Mouse (Mus musculus) hindbrain, embryonic 15.5 days (tissue): ENCODE results near the gene Gm8369. TPM values are rescaled to one million over a fixed set of nuclear protein-coding genes. Genes with fewer than 3 reads are reported as not detected.
"Not testable (repeated sequence)": the region's sequence is repeated elsewhere in the genome, so short reads cannot be mapped to it uniquely, and the experiment has no call there.

Source experiments
- ATAC-seq: fragments of 200-750 bp; cut with Nextera tagmentation; 2 replicates; pipeline ENCODE4 v1.8.0; 2017; ENCODE audit warnings: low read depth, moderate number of reproducible peaks, moderate TSS enrichment; ENCODE audit not compliant: low FRiP score
- H3K27ac ChIP-seq: fragments of 300-500 bp; sonication (generic); replicated peaks from 2 replicates; pipeline ENCODE4 v1.5.1; 2015; ENCODE audit warnings: mild to moderate bottlenecking, inconsistent platforms
- H3K27me3 ChIP-seq: fragments of 300-500 bp; sonication (generic); 2 replicates; pipeline ENCODE4 v1.6.1; 2015; ENCODE audit warnings: control low read depth, inconsistent platforms
- H3K36me3 ChIP-seq: fragments of 300-500 bp; sonication (generic); 2 replicates; pipeline ENCODE4 v1.6.1; 2015; ENCODE audit warnings: control low read depth, inconsistent platforms
- H3K4me1 ChIP-seq: fragments of 300-500 bp; sonication (generic); replicated peaks from 2 replicates; pipeline ENCODE4 v1.6.1; 2015; ENCODE audit warnings: control low read depth, inconsistent platforms
- H3K4me2 ChIP-seq: fragments of 300-500 bp; sonication (generic); 2 replicates; pipeline ENCODE4 v1.6.1; 2015; ENCODE audit warnings: moderate library complexity, mild to moderate bottlenecking, inconsistent platforms
- H3K4me3 ChIP-seq: fragments of 300-500 bp; sonication (generic); 2 replicates; pipeline ENCODE4 v1.5.1; 2015; ENCODE audit warnings: mild to moderate bottlenecking, inconsistent platforms
- H3K9ac ChIP-seq: fragments of 300-500 bp; sonication (generic); 2 replicates; pipeline ENCODE4 v1.6.1; 2015; ENCODE audit warnings: inconsistent platforms
- H3K9me3 ChIP-seq: fragments of 300-500 bp; sonication (generic); 2 replicates; pipeline ENCODE4 v1.6.1; 2016; ENCODE audit warnings: control low read depth, inconsistent platforms
- WGBS: fragments of 180-500 bp; shearing (Covaris S2); methylation state at CpG from one replicate; pipeline ENCODE4 v1.1.7; 2015; 5-methylcytosine and 5-hydroxymethylcytosine counted together
- polyA plus RNA-seq: library from polyadenylated mRNA; unstranded; fragments of >200 nt; fragmentation: Nextera tagmentation; extraction: Ambion mirVana; gene quantifications from 2 replicates; pipeline ENCODE4 v1.2.1, GENCODE M21; 2015

The Gm8369 gene
- polyA plus RNA-seq = 0.31 TPM in 1 of 2 replicates, not detected in the other

DNA sequence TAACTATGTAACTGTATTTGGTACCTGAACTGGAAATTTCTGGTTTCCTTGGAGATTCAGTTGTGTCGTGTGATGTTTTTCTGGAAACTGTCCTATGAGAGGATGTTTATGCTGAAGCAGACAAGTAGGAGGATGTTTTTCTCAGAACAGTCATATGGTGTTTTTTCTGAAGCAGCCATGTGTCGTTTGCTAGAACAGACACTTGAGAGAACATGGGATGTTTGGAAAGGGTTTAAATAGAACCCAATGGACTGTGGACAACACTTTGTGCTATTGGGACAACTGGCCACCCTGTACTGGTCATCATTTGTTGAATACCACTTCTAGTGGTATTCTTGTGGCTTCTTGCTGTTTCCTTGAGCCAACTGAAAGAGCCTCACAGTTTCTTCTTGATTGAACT, at the start of gene Gm8369:
Gene Gm8369, plus strand, starts transcription at position 193 of the 400 bp plus-strand sequence.
- no peaks in the 10 kb centered on the region for H3K4me1 ChIP-seq
- no peaks in the 10 kb centered on the region for H3K36me3 ChIP-seq
- no peak within 1 kb of the TSS for H3K9ac ChIP-seq
- WGBS = 82% methylated on average over 2 of the region's 2 CpGs
- H3K9me3 ChIP-seq = no peaks in the 10 kb centered on the region
- H3K27me3 ChIP-seq = no peaks in the 10 kb centered on the region
- ATAC-seq = no peak
- H3K4me2 ChIP-seq = no peak within 1 kb of the TSS
- no peak within 1 kb of the TSS for H3K27ac ChIP-seq
- no peak within 1 kb of the TSS for H3K4me3 ChIP-seq

DNA sequence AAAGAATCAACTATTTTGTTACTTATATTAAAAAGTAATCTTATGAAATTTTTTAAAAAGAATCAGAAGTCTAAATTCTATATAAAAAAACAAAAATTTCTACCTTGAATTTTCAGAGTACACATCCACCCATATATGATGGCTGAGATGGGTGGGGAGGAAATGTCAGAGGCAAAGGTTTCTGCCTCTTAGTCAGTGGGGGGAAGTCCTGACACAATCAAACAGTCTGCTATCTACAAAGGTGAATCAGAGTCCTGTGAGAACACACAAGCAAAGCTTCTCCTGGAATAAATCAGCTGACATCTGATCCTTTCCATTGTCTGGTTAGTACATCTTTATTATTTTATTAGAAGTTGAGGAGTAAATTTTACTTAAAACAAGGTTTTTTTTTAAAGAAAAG, 42.4 kb upstream of the Gm8369 start, which contains the start of gene Ms4a4b:
Gene Ms4a4b, plus strand, starts transcription at position 216 of the 400 bp plus-strand sequence.
- no peak within 1 kb of the TSS for H3K9ac ChIP-seq
- no peak within 1 kb of the TSS for H3K4me3 ChIP-seq
- ATAC-seq = no peak
- H3K9me3 ChIP-seq = no peaks in the 10 kb centered on the region
- H3K4me2 ChIP-seq = no peak within 1 kb of the TSS
- H3K4me1 ChIP-seq = no peaks in the 10 kb centered on the region
- no peaks in the 10 kb centered on the region for H3K36me3 ChIP-seq
- H3K27me3 ChIP-seq = no peaks in the 10 kb centered on the region
- H3K27ac ChIP-seq = no peak within 1 kb of the TSS

DNA sequence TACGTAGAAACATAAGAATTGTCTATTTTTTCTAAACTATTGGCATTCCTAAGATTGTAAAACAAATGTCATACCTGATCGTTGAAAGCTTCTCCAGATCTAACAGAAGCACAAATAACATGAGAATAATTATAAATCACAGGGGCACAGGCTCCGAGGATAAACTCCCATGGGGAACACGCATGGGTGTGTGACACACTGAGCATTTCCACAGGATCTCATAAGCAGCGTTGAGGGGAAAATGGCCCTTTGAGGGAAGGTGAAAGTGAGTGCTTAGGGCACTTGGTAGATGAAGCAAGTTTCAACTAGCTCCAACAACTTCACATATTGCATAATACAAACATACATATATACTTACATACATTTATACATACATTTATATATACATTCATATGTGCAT, 41.8 kb upstream of the Gm8369 start:
- WGBS = 86% methylated on average over 5 of the region's 5 CpGs
- H3K9ac ChIP-seq = no peak overlapping the region
- no peaks in the 10 kb centered on the region for H3K27me3 ChIP-seq
- H3K27ac ChIP-seq = no peak overlapping the region
- no peak overlapping the region for H3K4me2 ChIP-seq
- no peaks in the 10 kb centered on the region for H3K9me3 ChIP-seq
- no peaks in the 10 kb centered on the region for H3K36me3 ChIP-seq
- no peak for ATAC-seq
- H3K4me1 ChIP-seq = no peaks in the 10 kb centered on the region
- no peak overlapping the region for H3K4me3 ChIP-seq

DNA sequence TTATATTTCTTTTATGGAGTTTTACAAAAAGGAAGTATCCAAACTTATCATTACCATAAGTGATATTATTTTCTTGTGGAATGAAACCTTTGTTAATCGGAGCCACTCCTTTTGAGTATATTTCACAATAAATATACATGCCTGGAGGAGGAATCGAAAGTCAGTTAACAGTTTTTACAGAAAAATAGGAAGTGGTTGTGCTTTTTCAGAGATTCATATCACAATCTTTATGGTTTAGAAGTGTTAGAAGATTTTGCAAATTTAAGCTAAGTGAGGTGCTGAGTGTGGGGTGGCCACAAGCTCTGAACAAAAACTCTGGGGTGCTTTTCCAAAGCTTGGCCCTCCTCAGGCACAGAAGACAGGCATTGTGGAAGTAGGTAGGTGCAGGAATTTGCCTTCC, 38.5 kb upstream of the Gm8369 start:
- no peak for ATAC-seq
- H3K36me3 ChIP-seq = no peaks in the 10 kb centered on the region
- WGBS = 92% methylated on average over 2 of the region's 2 CpGs
- no peak overlapping the region for H3K27ac ChIP-seq
- no peaks in the 10 kb centered on the region for H3K27me3 ChIP-seq
- no peak overlapping the region for H3K4me3 ChIP-seq
- H3K9me3 ChIP-seq = no peaks in the 10 kb centered on the region
- no peak overlapping the region for H3K4me2 ChIP-seq
- H3K9ac ChIP-seq = no peak overlapping the region
- no peaks in the 10 kb centered on the region for H3K4me1 ChIP-seq

DNA sequence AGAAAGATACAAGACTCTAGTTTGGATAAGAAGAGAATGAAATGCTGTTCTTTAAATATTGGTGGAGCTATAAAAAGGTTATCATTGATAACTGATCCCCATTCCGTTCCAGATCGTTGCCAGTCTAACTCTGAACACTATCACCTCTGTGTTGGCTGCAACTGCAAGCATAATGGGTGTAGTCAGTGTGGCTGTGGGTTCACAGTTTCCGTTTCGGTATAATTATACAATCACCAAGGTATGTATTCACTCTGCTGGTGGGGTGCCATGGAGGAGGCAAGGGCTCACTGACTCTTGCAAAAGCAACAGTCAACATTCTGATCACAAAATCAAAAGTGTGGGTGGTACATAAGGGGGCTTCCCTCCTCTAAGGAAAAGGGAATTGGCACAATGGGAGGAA, 26.7 kb upstream of the Gm8369 start:
- not testable (repeated sequence) for H3K4me1 ChIP-seq, H3K36me3 ChIP-seq, H3K27me3 ChIP-seq, H3K4me2 ChIP-seq, ATAC-seq, H3K9me3 ChIP-seq, H3K9ac ChIP-seq, H3K4me3 ChIP-seq, H3K27ac ChIP-seq
- 83% methylated on average over 4 of the region's 4 CpGs for WGBS

DNA sequence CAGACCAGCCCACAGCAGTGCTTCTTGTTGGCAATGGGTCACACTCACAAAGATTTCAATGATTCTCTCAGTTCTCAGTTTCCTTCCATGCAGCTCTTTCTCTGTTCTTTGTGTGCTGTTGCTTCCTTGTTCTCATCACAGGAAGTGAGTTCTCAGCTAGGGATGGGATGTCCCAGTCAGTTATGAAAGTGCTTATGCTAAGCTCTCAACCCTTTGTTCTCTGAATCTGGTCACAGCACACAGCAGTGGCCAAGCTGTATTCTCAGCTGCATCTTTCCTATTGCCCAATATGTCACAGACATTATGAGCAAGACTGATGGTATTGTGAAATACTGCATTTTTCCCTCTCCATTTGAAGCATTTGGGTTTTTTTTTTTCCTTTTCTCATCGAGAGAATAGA, 20.9 kb upstream of the Gm8369 start:
- H3K9me3 ChIP-seq, H3K36me3 ChIP-seq, H3K4me2 ChIP-seq, ATAC-seq, H3K4me3 ChIP-seq, H3K4me1 ChIP-seq, H3K9ac ChIP-seq, H3K27me3 ChIP-seq, H3K27ac ChIP-seq: not testable (repeated sequence)
- 73% methylated on average over 1 of the region's 1 CpGs for WGBS

DNA sequence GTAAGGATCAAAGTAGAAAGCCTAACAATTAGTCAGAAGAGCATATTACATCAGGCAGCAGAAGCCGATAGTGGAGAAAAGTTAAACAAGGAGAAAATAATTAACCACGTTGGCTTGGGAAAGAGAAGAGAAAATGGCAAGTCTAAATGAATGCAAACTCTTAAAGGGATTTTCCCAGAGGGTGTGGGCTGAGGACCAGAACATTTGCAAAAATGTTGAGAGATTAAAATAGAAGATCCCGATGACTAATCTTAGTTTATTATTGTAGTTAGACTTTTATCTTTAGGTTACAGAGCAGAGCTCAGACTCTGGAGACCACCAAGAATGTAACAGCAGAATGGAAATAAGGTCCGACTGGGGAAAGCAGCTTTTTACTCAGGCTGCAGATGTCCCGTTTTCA, 19.3 kb upstream of the Gm8369 start:
- ATAC-seq = no peak
- no peak overlapping the region for H3K4me2 ChIP-seq

DNA sequence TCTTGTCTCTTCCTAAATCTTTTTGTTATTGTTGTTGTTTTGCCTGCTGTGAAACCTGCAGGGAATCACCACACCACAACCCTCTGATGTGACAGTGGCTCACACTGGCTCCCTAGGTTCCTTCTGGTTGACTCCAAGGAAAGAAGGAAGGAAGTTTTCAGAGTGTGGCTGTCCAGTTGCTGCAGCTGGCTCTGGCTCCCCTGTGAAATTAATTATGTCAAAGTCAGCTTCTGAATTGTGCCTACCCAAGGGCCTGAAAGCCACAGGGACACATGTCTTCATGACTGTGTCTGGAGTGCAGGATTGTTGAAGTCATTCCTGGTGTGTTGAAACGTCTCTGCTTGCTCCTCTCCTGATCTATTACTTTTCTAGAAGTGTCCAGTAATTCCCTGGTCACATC, 17.4 kb upstream of the Gm8369 start:
- not testable (repeated sequence) for H3K9ac ChIP-seq, H3K36me3 ChIP-seq, H3K27me3 ChIP-seq, H3K9me3 ChIP-seq, ATAC-seq, H3K27ac ChIP-seq, H3K4me2 ChIP-seq, H3K4me1 ChIP-seq, H3K4me3 ChIP-seq
- 67% methylated on average over 1 of the region's 1 CpGs for WGBS

More for the DNA sequence above, 19.3 kb upstream of the Gm8369 start:
- H3K9me3 ChIP-seq = no peaks in the 10 kb centered on the region
- H3K4me3 ChIP-seq = no peak overlapping the region
- no peak overlapping the region for H3K27ac ChIP-seq
- H3K36me3 ChIP-seq = no peaks in the 10 kb centered on the region
- 79% methylated on average over 5 of the region's 5 CpGs for WGBS
- no peaks in the 10 kb centered on the region for H3K4me1 ChIP-seq
- no peak overlapping the region for H3K9ac ChIP-seq
- H3K27me3 ChIP-seq = no peaks in the 10 kb centered on the region

DNA sequence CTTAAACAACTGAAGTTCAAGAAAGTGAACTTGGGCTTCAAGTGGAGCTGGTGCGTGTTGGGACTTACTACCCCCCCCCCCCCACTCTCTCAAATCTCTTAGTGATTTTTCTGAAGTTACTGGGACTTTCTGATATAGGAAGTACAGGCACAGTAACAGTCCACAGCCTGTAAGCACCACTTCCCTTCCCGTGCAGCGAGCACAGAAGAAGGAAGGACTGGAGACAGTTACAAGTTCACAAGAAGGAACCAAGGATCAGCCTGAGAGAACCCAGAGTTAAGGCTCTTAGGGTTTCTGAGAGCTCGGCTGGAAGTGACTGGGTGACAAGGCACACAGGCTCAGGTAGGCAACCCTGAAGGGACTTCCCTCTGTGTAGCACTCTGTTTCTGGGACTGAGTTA, 16.5 kb upstream of the Gm8369 start, which contains the start of gene Ms4a6c:
Gene Ms4a6c, plus strand, starts transcription at position 152 of the 400 bp plus-strand sequence.
- not testable (repeated sequence) for H3K27me3 ChIP-seq, H3K4me1 ChIP-seq, H3K4me2 ChIP-seq, H3K4me3 ChIP-seq, ATAC-seq, H3K9ac ChIP-seq, H3K36me3 ChIP-seq, H3K9me3 ChIP-seq, H3K27ac ChIP-seq
- WGBS = 89% methylated on average over 4 of the region's 4 CpGs

DNA sequence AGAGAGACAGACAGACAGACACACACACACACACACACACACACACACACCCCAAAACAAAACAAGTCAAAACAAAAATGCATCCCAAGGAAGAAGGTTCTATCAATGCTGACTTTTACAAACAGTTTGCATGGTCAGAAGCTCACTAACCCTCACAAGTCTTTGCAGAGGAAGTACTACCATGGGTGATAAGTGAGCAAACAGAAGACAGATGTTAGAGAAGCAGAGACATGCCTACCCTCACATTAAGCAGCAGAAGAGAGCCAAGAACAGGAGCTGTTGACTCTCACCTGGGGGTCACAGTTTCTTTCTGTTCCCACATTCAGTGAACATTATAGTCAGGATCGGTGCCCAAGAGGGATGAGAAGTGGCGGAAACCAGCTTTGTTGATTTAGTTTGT, 6.0 kb upstream of the Gm8369 start:
- Histone ChIP-seq H3K4me1 (no peaks in the 10 kb centered on the region), H3K27ac (no peak overlapping the region), H3K9me3 (no peaks in the 10 kb centered on the region), H3K4me3 (no peak overlapping the region), H3K9ac (no peak overlapping the region), H3K27me3 (no peaks in the 10 kb centered on the region), H3K4me2 (no peak overlapping the region), H3K36me3 (no peaks in the 10 kb centered on the region)
- no peak for ATAC-seq
- 88% methylated on average over 2 of the region's 2 CpGs for WGBS

DNA sequence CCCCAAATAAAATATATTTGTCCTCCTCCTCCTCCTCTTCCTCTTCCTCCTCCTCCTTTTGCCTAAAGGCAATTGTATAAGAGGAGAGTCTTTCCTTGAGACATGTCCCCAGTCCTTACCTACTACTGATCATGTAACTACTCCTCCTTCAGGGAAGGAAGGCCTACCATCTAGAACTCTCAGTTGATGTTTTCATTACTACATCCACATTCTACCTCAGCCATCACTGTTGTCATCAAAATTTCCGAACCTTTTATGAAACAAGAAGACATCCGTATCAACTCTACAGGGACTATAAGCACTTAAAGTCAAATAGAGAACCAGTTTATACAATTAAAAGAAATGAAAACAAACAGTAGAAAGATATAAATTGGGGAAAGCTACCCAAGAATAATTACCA, 3.1 kb upstream of the Gm8369 start:
- no peaks in the 10 kb centered on the region for H3K36me3 ChIP-seq
- H3K27ac ChIP-seq = no peak overlapping the region
- H3K9ac ChIP-seq = no peak overlapping the region
- no peak for ATAC-seq
- WGBS = 95% methylated on average over 2 of the region's 2 CpGs
- H3K4me2 ChIP-seq = no peak overlapping the region
- H3K9me3 ChIP-seq = no peaks in the 10 kb centered on the region
- H3K4me1 ChIP-seq = no peaks in the 10 kb centered on the region
- H3K27me3 ChIP-seq = no peaks in the 10 kb centered on the region
- H3K4me3 ChIP-seq = no peak overlapping the region

DNA sequence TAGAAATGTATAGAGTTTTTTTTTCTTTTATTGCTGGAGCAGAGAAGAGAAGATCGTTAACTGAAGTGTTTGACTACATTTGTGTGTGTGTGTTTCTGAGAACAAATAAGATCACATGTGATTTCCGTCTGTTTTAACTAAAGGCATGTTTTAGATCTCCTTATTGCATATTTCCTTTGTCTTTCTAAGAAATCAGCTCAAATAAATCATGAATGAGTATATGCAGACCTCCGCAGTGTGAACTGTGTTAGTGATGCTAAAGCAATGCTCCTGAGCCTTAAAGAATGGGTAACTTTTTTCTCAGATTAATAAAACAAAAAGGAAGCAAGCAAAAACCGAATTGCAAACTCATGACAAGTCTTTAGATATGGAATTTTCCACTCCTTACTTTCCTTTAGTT, 1.8 kb upstream of the Gm8369 start:
- Histone ChIP-seq H3K4me3 (no peak overlapping the region), H3K36me3 (no peaks in the 10 kb centered on the region), H3K27ac (no peak overlapping the region), H3K27me3 (no peaks in the 10 kb centered on the region), H3K9me3 (no peaks in the 10 kb centered on the region), H3K4me1 (no peaks in the 10 kb centered on the region), H3K4me2 (no peak overlapping the region), H3K9ac (no peak overlapping the region)
- WGBS = 80% methylated on average over 4 of the region's 4 CpGs
- no peak for ATAC-seq

DNA sequence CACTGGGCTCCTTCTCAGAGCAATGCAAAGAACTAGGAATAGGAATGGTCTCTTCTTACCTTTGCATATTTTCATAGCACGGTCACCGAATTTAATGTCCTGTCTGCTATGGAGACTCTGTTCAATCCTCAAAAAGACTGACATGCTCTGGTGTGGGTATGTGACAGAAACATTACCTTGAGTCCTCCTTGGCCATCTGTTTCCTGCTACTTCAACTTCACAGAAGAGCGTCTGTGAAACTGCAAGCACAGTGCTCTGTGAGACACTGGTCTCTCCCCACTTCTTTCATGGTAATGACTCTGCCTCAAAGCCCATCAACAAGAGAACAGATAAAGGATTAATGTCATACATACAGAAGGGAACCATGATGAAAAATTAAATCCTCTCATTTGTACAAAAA, 1.4 kb upstream of the Gm8369 start:
- no peaks in the 10 kb centered on the region for H3K27me3 ChIP-seq
- no peak overlapping the region for H3K4me3 ChIP-seq
- ATAC-seq = no peak
- H3K9me3 ChIP-seq = no peaks in the 10 kb centered on the region
- no peak overlapping the region for H3K4me2 ChIP-seq
- no peak overlapping the region for H3K9ac ChIP-seq
- H3K36me3 ChIP-seq = no peaks in the 10 kb centered on the region
- 89% methylated on average over 3 of the region's 3 CpGs for WGBS
- H3K4me1 ChIP-seq = no peaks in the 10 kb centered on the region
- no peak overlapping the region for H3K27ac ChIP-seq
